Mouse (Mus musculus) neural tube, postnatal 0 days (tissue): ENCODE results near the gene Plin4. TPM values are rescaled to one million over a fixed set of nuclear protein-coding genes. Genes with fewer than 3 reads are reported as not detected.

Source experiments
- polyA plus RNA-seq: library from polyadenylated mRNA; unstranded; fragments of >200 nt; fragmentation: Nextera tagmentation; extraction: Ambion mirVana; gene quantifications from 2 replicates; pipeline ENCODE4 v1.2.1, GENCODE M21; 2015

Gene Plin4
- polyA plus RNA-seq, result 0.09 and 0.15 TPM in 2 replicates

DNA sequence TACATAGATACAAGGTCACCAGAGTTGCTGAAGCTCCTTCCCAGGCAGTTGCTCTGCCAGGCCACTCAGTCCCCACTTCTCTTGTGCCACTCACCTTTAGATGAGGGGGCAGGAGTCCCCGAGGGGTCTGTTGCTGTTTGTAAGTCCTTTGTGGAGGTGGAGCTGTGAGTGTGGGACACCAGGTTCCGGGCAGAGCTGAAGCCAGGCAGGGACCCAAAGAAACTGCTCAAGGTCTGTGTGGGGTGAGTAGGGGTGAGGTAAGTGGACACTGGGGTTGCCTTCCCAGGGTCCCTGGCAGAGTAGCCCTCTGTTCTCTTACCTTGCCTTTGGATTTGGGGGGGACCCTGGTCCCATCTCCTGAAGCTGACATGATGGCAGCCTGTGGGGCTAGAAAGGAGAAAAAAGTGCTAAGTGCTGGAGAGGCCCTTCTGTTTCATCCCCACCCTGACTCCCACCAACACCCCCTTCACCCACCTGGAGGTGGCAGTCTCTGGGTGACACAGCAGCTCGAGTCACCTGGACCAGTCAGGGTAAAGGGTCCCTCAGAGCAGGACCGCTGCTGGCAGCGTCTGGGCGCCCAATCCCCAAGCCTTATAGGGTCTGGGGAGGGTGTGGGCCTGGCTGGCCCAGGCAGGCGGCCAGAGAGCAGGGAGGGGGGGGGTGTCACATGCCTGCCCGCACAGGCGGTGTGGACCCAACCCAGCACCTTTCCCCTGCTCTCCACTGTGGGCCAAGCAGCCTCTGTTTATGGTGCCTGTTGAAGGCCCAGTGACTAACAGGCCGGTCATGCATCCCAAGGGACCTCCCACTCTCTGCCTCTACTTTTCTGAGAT is at the start of gene Plin4:
Plin4 (minus strand) TSS at position 585 of the 833 bp plus-strand sequence.

DNA sequence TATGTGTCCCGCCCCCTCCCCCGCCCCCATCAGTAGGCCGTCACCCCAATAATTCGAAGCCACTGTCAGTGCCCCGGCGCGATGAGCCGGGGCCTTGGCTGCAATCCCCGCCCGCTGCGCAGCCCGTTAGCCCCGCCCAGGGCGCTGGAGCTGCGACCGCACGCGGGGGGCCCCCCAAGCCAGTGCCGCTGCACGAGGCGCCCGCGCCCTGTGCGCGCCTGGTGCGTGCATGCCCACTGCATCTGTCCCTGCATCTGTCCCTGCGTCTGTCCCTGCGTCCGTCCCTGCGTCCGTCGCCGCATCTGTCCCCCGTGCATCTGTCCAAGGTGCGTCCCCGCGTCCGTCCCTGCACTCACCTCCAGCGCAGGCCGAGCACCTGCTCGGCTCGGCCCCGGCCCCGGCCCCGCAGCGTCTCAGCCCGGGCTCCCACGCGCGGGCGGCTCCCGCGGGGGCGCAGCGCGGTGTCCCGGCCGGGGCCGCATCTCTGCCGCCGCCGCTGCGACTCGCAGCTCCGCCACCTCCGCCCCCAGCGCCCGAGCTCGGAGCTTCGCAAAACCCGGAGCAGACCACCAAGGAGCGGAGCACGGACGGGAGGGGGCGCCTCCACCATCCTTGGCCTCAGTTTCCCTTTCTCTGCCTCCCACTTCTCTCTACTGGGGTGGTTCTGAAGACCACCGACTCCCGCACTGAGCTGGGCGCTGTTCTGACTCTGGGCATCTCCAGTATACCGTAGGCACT is 30.4 kb upstream of the Plin4 start, which contains the start of gene Sema6b:
Sema6b (minus strand) TSS at position 486 of the 738 bp plus-strand sequence.

DNA sequence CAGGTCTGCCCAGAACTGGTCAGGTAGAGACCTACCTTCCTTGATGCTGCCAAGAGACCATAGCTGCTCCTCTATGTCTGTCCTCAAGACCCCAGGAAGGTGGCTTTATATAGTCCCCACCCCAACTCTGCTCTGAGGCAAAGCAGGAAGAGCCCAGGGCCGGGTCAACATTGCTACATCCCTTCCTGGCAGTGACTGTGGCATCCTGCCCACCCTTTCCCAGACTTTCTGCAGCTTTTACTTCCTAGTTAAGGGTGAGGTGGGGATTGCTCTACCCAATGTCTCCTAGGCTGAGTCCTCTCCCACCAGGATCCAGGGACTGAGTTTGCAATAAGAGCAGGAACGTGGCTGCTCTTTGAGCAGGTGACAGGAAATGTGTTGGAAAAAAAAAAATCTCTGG is 12.2 kb upstream of the Plin4 start, which contains the start of gene Lrg1:
Lrg1 (minus strand) TSS at position 176 of the 400 bp plus-strand sequence.

DNA sequence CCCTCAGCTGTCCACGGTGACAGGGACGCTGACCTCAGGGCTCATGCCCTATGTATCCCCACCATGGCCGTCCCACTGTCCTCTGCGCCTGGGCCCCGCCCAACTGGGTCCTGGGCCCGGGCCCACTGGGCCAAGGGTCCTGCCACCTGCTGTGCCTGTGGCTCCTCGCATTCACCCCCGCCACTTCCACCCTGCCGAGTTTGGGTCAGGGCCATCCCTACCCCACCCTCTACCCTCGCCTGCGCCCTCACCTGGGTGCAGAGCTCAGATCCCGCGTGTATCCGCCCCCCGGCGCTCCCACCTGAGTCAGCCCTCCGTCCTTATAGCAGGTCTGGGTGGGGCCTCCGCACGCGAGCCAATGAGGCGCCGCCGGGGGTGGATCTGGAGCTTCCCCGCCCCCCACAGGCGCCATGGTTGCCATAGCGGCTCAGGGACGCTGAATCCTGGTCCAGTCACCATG is 7.7 kb upstream of the Plin4 start, which contains the start of gene Plin5:
Plin5 (minus strand) TSS at position 346 of the 460 bp plus-strand sequence.

DNA sequence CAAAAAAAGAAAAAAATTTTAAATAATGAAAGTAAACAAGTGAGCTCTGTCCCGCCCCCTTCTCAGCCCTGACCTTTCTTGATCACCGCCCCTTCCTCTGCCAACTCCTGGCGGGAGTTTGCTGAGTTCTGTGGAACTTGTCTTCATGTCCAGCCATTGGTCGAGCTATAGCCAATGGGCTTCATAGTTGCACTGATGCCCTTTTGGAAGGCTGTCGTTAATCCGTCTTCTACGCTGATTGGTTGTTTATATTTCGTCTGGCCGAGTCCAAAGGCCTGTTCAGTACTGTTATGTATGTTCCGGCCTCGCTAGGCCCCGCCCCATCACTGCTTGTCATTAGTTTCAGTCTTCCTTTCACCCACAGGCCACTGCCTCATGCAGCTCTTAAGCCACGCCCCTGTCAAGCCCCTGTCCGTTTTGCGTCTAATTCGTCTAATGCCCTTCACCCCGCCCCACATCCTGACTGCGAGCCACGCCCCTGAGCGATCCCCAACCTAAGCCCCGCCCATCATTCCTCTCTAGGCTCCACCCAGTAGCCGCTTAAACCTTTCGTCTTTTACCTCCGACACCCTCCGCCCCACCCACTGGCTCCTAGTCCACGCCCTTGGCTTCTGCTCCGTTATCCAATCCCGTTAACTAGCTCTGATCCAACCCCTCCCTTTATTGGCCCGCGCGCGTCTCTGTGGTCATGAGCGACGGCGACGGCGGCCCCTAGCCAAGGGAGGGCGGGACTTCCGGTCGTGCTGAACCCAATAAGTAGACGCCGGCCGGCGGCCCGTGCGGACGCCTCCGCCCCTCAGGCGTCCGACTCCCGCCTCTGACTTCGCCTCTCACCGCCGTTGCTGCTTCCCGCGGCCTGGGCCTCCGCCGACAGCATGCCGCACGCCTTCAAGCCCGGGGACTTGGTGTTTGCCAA is 30.5 kb downstream of the Plin4 start, which contains the start of gene Hdgfl2:
Hdgfl2 (plus strand) TSS at position 755 of the 916 bp plus-strand sequence.

DNA sequence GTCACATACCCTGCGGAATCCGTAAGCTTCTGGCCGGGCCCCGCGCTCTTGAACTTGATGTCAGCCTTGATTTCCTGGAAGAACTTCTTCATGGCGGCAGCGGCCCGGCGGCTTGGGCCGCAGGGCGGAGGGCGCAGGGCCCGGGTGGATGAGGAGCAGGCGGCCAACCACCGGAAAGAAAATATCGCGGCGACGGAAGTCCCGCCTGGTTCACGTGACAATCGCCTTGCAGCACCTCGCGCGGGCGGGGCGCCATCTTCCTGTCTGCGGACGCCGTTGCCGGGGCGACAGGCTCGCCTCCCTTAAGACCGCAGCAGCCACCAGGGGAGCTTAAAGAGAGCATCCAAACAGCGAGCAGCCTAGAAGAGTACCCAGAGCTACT is 34.8 kb downstream of the Plin4 start, which contains the start of gene Ubxn6:
Ubxn6 (minus strand) TSS at position 202 of the 382 bp plus-strand sequence.

Other genes with a start within 250 kb of the Plin4 start
- 8.3 and 8.4 TPM in 2 replicates for gene Zfp119a, start 230.9 kb downstream of the Plin4 start, polyA plus RNA-seq
- 11.0 and 13.5 TPM in 2 replicates for gene Zfp959, start 217.7 kb downstream of the Plin4 start, polyA plus RNA-seq
- gene Zfp119b, start 160.3 kb downstream of the Plin4 start, polyA plus RNA-seq, result 7.6 and 7.7 TPM in 2 replicates
- gene Ebi3, start 157.2 kb downstream of the Plin4 start, polyA plus RNA-seq, result 8.1 and 8.7 TPM in 2 replicates
- 16.2 and 16.8 TPM in 2 replicates for gene Yju2, start 150.7 kb downstream of the Plin4 start, polyA plus RNA-seq
- gene Shd, start 139.3 kb downstream of the Plin4 start, polyA plus RNA-seq, result 154 and 192 TPM in 2 replicates
- gene Fsd1, start 123.3 kb downstream of the Plin4 start, polyA plus RNA-seq, result 184 and 209 TPM in 2 replicates
- 3.7 and 5.4 TPM in 2 replicates for gene Stap2, start 104.2 kb downstream of the Plin4 start, polyA plus RNA-seq
- 109 and 145 TPM in 2 replicates for gene Mpnd, start 104.1 kb downstream of the Plin4 start, polyA plus RNA-seq
- 80.6 and 84.8 TPM in 2 replicates for gene Sh3gl1, start 73.2 kb downstream of the Plin4 start, polyA plus RNA-seq
- 2.8 and 3.3 TPM in 2 replicates for gene Chaf1a, start 69.4 kb downstream of the Plin4 start, polyA plus RNA-seq
- 64.8 and 72.3 TPM in 2 replicates for gene Ubxn6, start 34.8 kb downstream of the Plin4 start, polyA plus RNA-seq
- 97.5 and 111 TPM in 2 replicates for gene Hdgfl2, start 30.2 kb downstream of the Plin4 start, polyA plus RNA-seq
- gene Plin5, start 7.8 kb upstream of the Plin4 start, polyA plus RNA-seq, result 3.1 and 3.5 TPM in 2 replicates
- gene Lrg1, start 12.2 kb upstream of the Plin4 start, polyA plus RNA-seq, result 0.37 and 1.8 TPM in 2 replicates
- gene Sema6b, start 30.5 kb upstream of the Plin4 start, polyA plus RNA-seq, result 17.3 and 18.0 TPM in 2 replicates
- gene Tnfaip8l1, start 52.7 kb upstream of the Plin4 start, polyA plus RNA-seq, result 7.9 and 9.2 TPM in 2 replicates
- 92.3 and 100 TPM in 2 replicates for gene Mydgf, start 74.1 kb upstream of the Plin4 start, polyA plus RNA-seq
- 18.7 and 21.4 TPM in 2 replicates for gene Dpp9, start 109.1 kb upstream of the Plin4 start, polyA plus RNA-seq
- gene Fem1a, start 147.0 kb upstream of the Plin4 start, polyA plus RNA-seq, result 14.0 and 16.3 TPM in 2 replicates
- 1.3 and 1.8 TPM in 2 replicates for gene Ticam1, start 167.0 kb upstream of the Plin4 start, polyA plus RNA-seq
- 16.5 and 18.8 TPM in 2 replicates for gene Plin3, start 183.1 kb upstream of the Plin4 start, polyA plus RNA-seq
- gene Arrdc5, start 190.5 kb upstream of the Plin4 start, polyA plus RNA-seq, result not detected in 2 replicates
- gene Uhrf1, start 193.5 kb upstream of the Plin4 start, polyA plus RNA-seq, result 6.1 and 7.9 TPM in 2 replicates
- gene Kdm4b, start 216.3 kb upstream of the Plin4 start, polyA plus RNA-seq, result 37.5 and 43.7 TPM in 2 replicates